Mouse (Mus musculus) cerebellum, postnatal 25 days (tissue): ENCODE results near the gene Rnf151.
"Not testable (repeated sequence)": the region's sequence is repeated elsewhere in the genome, so short reads cannot be mapped to it uniquely, and the experiment has no call there.

Experiments
- DNase-seq, 2 experiments: peaks; one replicate each; pipeline ENCODE4 v3.0.0; 2021; ENCODE audit warnings: mixed read lengths in 2 of 2

Gene Rnf151

GRCm38 (mm10) chr17:24701251-24701650 is 16.6 kb downstream of the Rnf151 start:
- no peak for DNase-seq

GRCm38 (mm10) chr17:24699473-24699872 is 18.4 kb downstream of the Rnf151 start:
- DNase-seq, result no peak

GRCm38 (mm10) chr17:24698715-24699114 is 19.1 kb downstream of the Rnf151 start:
- DNase-seq, result no peak

- DNase-seq, result no peak
These were observed 19.9 kb downstream of the Rnf151 start for GRCm38 (mm10) chr17:24697985-24698384.

GRCm38 (mm10) chr17:24696011-24696697 is 21.7 kb downstream of the Rnf151 start, which contains the start of the genes Gfer and Noxo1:
Gfer (minus strand) TSS chr17:24696156.
Noxo1 (plus strand) TSS chr17:24696234.
- DNase-seq, result peak; percentile 90 to 96

GRCm38 (mm10) chr17:24695326-24696010 is 22.4 kb downstream of the Rnf151 start:
- DNase-seq, result no peak

GRCm38 (mm10) chr17:24692385-24692784 is 25.5 kb downstream of the Rnf151 start:
- DNase-seq, result no peak

GRCm38 (mm10) chr17:24689251-24690081 is 28.4 kb downstream of the Rnf151 start, which contains the start of gene Syngr3:
Syngr3 (minus strand) TSS chr17:24689955.
- DNase-seq, result peak; percentile 75 to 81

- no peak for DNase-seq
These were observed 30.3 kb downstream of the Rnf151 start for GRCm38 (mm10) chr17:24687599-24687998.

GRCm38 (mm10) chr17:24687146-24687595 is 30.7 kb downstream of the Rnf151 start:
- peak in 1 of 2 experiments; percentile 67 for DNase-seq

GRCm38 (mm10) chr17:24686514-24686913 is 31.3 kb downstream of the Rnf151 start:
- peak in 1 of 2 experiments; percentile 51 for DNase-seq

- no peak for DNase-seq
These were observed 40.3 kb downstream of the Rnf151 start for GRCm38 (mm10) chr17:24677500-24678080.

- DNase-seq, result no peak
These were observed 41.0 kb downstream of the Rnf151 start for GRCm38 (mm10) chr17:24676877-24677276.

GRCm38 (mm10) chr17:24676187-24676586 is 41.7 kb downstream of the Rnf151 start:
- peak; percentile 67 to 82 for DNase-seq

GRCm38 (mm10) chr17:24674277-24674676 is 43.6 kb downstream of the Rnf151 start:
- no peak for DNase-seq

- DNase-seq, result no peak
These were observed 45.7 kb downstream of the Rnf151 start for GRCm38 (mm10) chr17:24672141-24672540.

GRCm38 (mm10) chr17:24671346-24671745 is 46.5 kb downstream of the Rnf151 start:
- DNase-seq, result no peak

- no peak for DNase-seq
These were observed 47.5 kb downstream of the Rnf151 start for GRCm38 (mm10) chr17:24670246-24670844.

- peak; percentile 97 to 98 for DNase-seq
These were observed 48.2 kb downstream of the Rnf151 start, which contains the start of gene Zfp598 for GRCm38 (mm10) chr17:24669545-24670245. Zfp598 (plus strand) TSS chr17:24669687.

GRCm38 (mm10) chr17:24669214-24669544 is 48.7 kb downstream of the Rnf151 start:
- not testable (repeated sequence) for DNase-seq

GRCm38 (mm10) chr17:24667416-24667815 is 50.4 kb downstream of the Rnf151 start:
- peak; percentile 75 to 87 for DNase-seq

GRCm38 (mm10) chr17:24667011-24667410 is 50.9 kb downstream of the Rnf151 start:
- not testable (repeated sequence) for DNase-seq
